Mouse (Mus musculus): ENCODE measurements around the gene Uvrag.

Gene Uvrag

DNA sequence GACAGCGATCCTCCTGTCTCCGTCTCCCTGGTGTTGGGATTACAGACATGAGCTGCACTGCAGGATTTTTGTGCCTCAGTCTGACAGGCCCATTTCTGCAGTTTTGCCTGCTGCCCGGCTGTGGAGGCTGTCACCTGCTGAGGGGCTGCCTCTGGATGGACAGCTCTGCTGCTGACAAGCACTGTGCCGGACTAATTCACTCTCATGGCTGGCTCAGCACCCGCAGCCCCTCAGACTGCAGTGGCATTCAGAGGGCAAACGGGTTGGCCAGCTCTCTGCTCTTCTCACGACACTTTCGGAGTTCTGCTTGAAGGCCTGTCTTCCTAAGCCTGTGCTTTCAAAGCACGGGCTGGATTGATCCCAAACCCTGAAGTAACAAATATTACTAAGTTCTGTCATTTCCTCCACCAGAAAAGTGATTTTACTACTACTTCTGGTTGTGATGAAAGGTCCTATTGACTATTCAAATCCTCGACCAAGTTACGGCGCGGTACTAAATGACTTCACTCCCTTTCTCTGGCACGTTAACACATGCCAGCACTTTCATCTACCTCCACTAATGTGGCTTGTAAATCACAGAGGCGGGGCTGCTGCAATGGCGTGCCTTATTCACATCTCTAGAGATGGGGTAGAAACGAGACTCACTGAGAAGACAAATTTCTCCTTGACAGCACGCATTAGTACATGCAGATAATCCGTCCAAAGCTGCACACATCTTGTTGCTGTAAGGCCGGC is 203.7 kb downstream of the Uvrag start:
- no peak for DNase-seq (ENCODE audit: low read depth, low spot score)

DNA sequence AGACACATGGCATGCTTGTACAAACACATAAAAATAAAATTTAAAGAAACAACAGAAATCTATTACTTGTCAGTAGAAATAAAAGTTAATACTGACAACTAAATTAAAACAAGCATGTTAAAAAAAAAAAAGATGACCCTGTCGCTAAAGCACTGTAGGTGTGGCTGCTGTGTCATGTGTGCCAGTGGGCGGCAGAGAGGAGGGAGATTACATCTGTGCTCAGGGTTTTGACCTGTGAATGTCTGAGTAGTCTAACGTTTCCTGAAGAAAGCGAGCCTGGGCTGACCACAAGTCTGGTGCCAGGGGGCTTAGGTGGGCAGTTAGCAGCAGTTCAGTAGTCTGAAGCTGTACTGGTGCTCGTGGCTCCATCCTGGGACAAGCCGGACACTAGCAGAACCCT is 205.2 kb downstream of the Uvrag start:
- no peak for DNase-seq (ENCODE audit: low read depth, low spot score)

DNA sequence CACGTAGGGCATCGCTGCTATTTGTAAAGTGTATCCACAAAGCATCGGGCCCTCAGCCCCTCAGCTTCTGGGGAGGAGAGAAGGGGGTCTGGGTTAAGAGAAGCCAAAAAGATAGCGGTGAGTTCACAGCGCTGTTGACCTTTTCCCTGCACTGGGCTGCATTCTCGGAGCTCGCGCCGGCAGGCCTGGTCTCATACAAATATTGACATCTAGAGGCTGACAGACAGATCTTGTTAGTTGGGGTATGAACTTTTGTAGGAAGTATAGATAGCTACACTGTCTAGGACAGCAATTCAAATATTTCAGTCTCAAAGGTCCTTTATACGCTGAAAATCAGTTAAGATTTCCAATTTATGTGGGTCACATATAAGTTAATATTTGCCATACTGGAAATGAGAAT is 205.7 kb downstream of the Uvrag start:
- no peak for DNase-seq (ENCODE audit: low read depth, low spot score)

DNA sequence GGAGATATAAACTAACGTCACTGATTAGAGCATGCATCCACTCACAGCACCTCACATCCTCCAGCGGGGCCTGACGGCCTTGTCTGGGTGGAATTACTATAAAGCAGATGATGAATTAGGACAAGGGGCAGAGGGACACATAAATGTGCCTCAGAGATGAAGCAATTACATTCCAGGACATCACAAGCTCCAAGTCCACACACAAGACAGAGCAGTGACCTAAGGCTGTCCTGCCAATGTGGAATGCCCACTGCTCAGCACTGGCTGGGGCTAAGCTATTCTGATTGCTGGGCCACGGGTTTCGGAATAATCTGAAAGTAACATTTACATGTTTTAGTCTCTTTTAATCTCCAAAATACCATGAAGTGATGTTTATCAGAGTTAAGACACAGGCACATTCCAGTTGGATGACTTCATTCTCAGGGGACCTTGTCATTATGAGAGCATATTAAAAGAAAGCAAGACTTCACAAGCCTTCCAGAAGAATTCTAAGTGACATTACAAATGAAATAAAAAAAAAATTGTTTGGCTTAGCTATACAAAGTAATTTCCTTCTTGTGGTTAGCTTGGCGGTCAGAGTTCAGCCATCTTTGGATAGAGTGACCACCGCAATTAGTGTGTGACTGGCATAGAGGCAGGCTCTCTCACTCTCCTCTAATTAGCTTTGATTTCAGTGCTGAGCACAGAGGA is 212.5 kb downstream of the Uvrag start:
- DNase-seq (ENCODE audit: low read depth, low spot score): no peak

DNA sequence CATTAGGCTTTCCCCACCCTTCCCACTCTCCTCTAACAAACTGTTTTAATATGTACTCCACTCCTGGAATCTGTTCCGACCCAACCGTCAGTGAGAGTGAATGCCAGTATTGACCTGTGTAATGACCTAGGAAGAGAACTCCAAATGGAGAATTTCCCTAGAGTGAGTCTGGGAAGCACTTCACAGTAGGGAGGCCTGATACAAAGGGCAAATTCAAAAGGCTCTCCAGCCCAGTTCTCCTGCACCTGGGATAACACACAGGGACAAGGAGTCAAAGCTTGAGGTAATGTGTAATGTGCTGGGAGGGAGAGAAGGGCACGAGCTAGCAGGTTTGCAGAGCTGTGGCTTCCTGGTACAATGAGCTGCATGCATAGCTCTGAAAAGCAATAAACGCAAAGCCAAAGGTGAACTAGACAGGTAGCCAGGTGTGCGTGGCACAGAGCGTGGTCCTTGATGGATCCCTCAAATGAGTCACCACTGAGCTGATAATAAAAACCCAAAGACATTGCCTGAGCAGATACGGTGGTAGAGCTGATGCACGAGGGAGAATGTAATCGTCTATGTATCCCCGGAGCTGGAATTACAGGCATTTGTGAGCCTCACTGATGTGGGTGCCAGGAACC is 213.9 kb downstream of the Uvrag start:
- DNase-seq (ENCODE audit: low read depth, low spot score): no peak

DNA sequence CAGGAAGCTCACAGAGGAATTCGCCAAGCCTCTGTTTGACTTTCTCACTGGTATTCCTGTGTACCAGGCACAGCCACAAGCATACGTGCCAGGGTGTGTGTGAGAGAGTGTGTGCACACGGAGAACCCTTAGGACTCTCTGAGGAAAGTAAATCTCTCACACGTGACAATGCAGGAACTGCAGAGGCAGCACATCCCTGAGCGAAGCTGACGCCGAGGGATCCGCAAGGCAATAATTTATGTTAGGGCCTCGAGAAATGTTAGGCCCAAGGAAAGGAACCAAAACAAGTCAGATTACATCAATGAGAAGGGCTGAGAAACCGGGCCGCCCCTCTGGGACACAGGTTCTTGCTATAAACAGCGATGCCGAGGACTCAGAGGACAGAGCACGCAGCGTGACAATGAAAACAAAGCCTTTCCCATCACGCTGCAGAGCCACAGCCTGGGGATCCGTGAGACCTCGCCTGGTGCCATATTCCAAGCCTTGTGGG is 216.5 kb downstream of the Uvrag start:
- peak; percentile 43 for DNase-seq (ENCODE audit: low read depth, low spot score)

DNA sequence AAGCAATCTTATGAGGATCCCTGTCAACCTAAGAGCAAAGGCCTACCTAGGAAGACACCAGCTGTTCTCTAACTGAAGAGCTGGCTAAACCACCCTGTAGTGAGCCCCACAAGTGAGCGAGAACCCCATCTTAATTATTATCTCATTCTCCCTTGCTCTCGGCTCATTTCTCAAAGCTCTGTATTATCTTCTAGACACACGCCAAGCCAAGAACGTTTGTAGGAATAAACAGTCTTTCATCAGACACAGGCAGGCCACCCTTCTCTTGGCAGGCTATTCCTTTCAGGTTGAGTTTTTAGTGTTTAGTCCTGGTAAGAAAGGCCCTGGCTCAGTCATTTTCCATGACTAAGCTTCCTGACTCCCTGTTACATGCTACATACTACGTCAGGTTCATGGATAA is 218.0 kb downstream of the Uvrag start:
- DNase-seq (ENCODE audit: low read depth, low spot score): no peak

DNA sequence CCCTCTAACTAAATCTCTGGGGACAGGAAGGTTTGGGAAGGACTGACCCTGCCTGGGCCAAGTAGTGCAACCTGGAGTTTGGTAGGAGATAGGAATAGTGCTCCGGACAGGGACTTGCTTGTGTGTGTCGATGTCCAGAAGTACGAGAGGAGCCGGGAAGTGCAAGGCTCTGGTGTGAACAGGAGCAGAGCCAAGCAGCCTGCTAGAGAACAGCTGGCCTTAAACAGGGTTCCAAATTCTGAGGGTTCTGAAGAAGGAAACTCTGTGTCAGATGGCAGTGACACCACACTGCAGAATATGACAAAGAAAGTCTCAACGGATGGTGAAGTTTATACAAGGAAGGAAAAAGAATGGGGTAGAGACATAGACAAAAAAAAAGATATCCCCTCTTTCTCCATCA is 223.5 kb downstream of the Uvrag start:
- no peak for DNase-seq (ENCODE audit: low read depth, low spot score)

DNA sequence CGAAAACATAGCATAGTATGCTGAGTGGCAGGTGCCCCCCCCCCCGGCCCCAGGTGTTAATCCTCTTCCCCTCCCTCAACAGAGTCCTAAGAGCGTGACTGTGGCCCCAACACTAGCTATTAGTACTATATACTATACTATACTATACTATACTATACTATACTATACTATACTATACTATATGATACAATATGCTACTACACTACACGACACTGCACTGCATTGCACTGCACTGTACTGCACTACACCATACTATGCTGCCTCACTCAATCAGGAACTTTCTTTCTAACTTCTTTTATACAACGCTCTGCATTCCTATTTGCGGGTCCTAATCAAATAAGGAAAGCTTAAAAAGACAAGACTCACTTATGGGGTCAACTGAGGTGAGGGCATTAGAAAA is 224.4 kb downstream of the Uvrag start:
- DNase-seq (ENCODE audit: low read depth, low spot score): no peak

DNA sequence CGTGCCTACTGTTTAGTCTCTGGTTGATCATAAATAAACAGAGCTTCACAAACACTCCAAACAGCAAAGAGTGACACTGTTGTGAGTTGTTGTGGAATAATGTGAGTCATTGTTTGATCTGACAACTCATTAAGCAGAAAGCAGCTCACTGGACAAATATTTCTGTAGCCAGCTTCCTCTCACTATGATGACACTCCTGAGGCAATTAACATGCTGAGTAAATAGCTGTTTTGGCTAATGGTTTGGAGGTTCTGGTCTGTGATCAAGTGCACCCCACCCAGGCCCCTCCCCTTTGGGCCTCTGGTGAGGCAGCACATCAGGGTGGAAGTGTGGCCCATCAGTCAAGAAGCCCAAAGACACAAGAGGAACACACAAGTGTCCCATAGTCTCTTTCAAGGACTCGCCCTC is 228.0 kb downstream of the Uvrag start:
- DNase-seq (ENCODE audit: low read depth, low spot score): no peak

DNA sequence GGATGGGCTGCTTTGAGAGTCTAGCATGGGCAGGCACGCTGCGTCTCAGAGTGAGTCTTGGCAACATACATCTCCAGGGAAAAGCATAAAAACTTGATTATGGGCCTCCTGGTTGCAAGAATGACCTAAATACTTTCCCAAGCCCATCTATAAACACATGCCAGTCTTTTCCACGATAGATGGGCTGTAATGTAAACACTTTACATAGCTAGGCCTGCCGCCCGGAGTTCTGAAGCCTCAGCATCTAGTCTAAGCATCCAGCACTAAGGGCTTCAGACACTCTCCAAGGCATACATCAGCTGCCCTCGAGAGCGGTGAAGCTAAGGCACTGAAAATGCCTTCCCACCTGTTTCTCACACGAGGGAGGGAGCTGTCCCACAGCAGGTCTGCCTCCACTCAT is 229.7 kb downstream of the Uvrag start:
- DNase-seq (ENCODE audit: low read depth, low spot score): no peak

DNA sequence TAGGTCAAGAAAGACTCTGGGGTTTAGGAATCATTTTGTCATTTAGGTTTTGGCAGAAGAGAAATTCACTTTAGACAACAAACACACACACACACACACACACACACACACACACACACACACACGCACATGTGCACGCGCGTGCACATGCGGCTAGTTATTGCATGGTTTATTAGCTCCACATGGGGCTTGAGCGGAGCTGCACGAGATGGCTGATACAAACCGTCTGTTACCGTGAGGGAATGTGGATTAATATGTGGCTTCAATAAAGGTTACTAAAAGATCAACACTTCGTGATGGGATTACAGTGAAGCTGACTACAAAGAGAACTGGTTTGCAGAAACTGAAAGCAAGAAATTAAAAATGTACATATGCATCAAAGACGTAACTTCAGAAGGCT is 230.2 kb downstream of the Uvrag start:
- no peak for DNase-seq (ENCODE audit: low read depth, low spot score)

DNA sequence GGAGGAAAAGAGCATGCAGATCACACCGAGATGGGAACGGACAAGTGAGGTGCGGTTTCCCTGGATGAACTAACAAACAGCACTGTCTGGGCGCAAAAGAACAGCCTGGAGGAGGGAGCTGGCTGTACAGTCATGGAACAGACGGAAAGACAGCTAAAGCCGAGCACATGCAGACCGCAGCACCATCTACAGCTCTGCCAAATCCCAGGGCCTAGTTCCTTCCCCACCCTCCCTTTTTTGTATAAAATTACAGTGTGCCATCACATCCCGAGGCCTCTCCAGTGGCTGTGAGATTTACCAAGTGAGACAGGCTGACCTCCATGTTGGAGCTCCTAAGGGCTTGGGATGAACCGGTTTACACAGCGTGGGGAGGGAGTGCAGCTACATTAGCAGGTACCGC is 230.8 kb downstream of the Uvrag start:
- peak; percentile 31 for DNase-seq (ENCODE audit: low read depth, low spot score)

DNA sequence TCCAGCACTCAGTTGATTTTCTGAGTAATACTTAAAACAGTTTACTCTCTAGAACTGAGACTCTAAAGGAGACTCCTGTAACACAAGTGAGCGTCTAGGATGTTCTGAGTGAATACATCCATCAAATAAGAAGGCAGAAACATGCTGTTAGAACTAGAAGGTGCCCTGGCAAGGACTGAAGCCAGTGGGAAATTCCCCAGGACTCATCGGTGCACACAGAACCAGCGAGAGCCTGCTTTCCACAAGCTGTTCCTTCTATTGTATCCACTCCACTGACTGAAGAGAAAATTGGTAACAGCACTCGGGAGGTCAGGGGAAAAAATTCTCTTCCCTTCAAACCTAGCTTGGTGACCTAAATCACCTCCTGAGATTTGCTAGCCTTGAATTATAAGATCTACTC is 233.5 kb downstream of the Uvrag start:
- DNase-seq (ENCODE audit: low read depth, low spot score): peak; percentile 28

DNA sequence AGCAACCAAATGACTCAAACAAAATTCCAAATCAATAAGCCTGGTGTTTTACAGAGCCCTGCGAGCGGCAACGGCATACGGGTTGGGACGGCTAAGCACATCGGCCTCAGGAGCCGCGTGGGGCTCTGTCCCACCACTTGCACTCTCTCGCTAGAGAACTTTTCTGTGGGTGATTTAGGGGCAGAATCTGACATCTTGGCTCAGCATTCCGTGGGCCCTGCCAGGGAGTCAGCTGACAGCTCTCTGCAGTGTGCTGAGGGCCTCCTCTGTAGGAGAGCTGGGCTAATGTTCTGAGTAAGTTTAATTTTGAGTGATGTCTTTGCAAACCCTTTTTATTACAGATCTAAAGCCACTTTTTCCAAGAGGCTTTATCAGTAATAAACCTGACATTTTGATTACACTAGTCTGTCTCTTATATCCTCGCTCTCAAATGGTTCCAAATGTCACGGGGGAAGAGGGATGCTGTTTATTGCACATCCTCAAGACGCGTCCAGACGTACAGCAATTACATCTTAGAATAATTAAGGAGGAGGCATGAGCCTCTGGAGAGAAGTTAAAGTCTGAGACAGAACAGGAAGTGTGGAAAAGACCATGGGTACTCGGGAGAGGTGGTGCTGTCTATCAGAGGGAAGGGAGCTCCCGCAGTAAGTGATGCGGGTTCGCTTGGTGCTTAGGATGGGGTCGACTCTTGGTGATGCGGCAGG is 236.1 kb downstream of the Uvrag start:
- peak; percentile 59 for DNase-seq (ENCODE audit: low read depth, low spot score)

DNA sequence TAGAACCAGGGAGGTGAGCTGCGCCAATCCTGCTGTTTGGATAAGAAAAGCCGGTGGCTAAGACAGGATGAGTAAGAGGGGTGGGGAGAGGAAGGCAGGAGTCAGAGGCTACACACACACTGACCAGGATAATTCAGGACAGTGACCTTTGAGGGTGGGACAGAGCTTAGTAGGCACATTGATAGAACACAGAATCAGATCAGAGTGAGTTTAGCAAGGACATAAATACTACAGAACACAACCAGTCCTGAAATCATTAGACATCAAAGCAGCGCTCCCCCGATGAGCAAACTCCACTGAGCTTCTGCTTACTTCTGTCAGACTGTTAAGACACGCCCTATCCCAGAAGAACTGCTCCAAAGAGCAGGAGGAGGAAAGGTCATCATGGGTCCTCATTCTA is 237.1 kb downstream of the Uvrag start:
- no peak for DNase-seq (ENCODE audit: low read depth, low spot score)

DNA sequence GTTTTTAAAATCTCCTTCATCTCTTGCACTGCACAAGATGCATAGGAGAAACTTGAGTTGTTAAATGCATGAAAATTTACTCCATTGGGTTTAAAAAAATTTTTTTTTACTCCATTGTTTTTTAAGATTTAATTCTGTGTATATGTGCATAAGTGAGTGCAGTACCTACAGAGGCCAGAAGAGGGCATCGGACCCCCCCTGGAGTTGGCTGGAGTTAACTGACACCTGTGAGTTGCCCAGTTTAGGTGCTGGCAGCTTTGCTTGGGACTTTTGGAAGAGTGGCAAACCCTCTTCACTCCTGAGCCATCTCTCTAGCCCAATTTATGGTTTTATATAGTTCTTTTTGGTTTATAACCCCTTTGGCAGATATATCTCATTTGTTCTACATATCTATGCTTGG is 239.8 kb downstream of the Uvrag start:
- DNase-seq (ENCODE audit: low read depth, low spot score): no peak

DNA sequence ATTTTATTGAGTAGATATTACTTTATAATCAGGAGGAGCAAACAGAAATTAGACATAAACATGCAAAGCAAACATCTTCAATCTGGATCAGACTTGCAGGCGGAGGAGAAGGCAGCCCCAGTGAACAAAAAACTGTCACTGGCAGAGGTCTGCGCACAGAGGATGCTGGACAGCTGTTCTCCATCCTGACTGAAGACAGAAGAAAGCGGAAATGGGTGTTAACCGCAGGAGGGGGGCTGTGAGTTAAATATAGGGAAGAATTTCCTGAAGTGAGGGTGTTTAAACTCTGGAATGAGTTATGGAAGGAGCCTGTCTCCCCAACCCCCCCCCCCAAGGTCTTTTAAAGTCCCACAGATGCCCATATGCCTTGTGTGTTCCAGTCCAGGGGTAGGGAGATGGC is 241.1 kb downstream of the Uvrag start:
- no peak for DNase-seq (ENCODE audit: low read depth, low spot score)

DNA sequence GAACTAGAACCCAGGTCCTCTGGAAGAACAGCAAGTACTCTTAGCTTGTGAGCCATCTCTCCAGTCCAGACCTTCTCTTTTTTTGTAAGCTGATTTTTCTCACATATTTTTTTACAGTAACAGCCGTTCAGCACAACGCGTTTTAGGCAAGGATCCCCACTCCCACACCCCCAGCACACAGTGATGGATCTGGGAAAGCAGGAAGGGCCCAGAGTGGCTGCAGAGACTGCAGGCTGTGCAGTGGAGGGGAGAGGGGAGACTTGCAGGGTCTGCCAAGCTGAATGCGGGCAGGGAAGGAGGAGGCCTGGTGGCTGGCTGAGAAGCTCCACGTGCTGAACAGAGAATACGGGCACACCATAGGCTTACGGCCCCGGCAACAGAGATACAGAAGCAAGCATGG is 243.6 kb downstream of the Uvrag start:
- DNase-seq (ENCODE audit: low read depth, low spot score): peak; percentile 61

DNA sequence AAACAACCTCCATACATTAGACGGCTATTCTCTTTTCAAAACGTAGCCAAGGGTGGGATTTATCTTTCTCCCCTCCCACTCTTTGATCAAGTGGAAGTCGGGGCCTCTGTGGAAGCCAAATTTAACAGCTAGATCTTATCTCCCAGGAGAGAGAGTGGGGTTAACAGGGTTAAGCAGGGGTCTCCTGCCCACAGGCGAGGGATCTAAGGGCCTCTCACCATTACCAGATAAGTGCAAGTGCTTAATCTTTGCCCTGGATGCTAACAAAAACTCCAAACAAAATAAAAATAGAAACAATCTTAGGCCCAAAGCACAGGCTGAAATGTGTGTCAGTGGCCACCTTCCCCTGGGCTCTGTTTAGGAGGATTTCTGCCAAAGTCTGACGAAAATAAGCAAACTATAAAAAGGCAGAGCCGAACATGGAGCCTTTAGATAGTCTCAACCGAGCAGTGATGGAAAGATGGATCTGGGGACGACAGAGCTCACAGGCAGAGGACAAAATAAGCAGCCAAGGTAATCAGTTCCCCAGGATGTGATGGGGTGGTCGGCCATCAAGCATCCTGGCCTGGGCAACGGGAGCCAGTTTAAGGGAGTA is 245.3 kb downstream of the Uvrag start:
- peak; percentile 60 for DNase-seq (ENCODE audit: low read depth, low spot score)

DNA sequence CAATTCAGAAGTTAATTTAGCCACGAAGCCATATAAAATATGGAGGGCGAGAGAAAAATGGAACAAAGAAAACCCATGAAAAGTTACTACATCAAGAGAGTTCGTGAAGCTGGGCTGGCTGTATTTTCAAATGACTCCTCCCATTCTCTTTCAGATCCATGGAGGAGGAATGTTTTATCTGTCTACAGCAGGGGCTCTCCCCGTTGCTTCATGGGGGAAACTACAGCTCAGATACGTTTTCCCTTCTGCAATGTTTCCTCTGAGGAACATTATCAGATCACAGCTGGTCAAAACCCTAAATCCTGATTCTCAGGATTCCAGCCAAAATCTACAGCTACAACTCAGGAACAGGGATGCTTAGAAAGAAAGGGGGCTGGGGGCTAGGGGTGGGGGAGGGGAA is 246.2 kb downstream of the Uvrag start:
- no peak for DNase-seq (ENCODE audit: low read depth, low spot score)

DNA sequence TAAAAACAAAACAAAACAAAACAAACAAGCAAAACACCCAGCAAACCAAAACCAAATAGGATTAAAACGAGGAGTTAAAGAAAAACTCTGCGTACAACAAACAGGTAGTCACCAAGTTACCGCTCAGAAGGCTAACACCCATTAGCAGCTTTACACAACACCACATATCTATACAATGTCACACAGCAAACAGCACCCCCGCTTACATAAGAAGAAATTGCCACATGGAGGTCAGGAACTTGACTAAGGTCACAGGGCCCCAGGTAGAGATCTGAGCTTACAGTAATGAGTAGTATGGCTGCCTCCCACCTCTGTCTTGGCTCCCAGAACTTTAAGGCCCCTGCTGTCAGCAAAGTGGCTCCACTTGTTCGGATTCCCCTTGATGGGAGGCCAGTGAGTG is 246.6 kb downstream of the Uvrag start:
- DNase-seq (ENCODE audit: low read depth, low spot score): no peak
